Mouse (Mus musculus) kidney, adult 2 months (tissue): ENCODE results near the gene Glrx. TPM values are rescaled to one million over a fixed set of nuclear protein-coding genes. Genes with fewer than 3 reads are reported as not detected.
"Not testable (repeated sequence)": the region's sequence is repeated elsewhere in the genome, so short reads cannot be mapped to it uniquely, and the experiment has no call there.

Experiments
- DNase-seq: peaks from one replicate; pipeline ENCODE4 v3.0.0; 2021
- H3K27ac ChIP-seq: fragments of 200-500 bp; 2 replicates; pipeline ENCODE4 v1.5.1; 2012; ENCODE audit warnings: low read depth, low read length, control low read depth, inconsistent platforms; ENCODE audit not compliant: insufficient read depth
- H3K27me3 ChIP-seq: fragments of 200-500 bp; replicated peaks from 2 replicates; pipeline ENCODE4 v1.6.1; 2012; ENCODE audit warnings: mild to moderate bottlenecking, moderate library complexity, low read length, inconsistent platforms; ENCODE audit not compliant: control insufficient read depth, insufficient read depth
- H3K36me3 ChIP-seq: fragments of 200-500 bp; 2 replicates; pipeline ENCODE4 v1.6.1; 2012; ENCODE audit warnings: mild to moderate bottlenecking, moderate library complexity, low read length, inconsistent platforms; ENCODE audit not compliant: control insufficient read depth, insufficient read depth
- H3K4me1 ChIP-seq: fragments of 200-500 bp; 2 replicates; pipeline ENCODE4 v1.6.1; 2011; ENCODE audit warnings: low read length; ENCODE audit not compliant: control insufficient read depth, insufficient read depth
- H3K4me3 ChIP-seq: fragments of 200-500 bp; 2 replicates; pipeline ENCODE4 v1.5.1; 2011; ENCODE audit warnings: mild to moderate bottlenecking, low read depth, low read length, control low read depth; ENCODE audit not compliant: insufficient read depth
- CTCF ChIP-seq: fragments of 200-500 bp; conservative IDR thresholded peaks from 2 replicates; pipeline ENCODE4 v1.5.1; 2011; ENCODE audit warnings: low read depth, mild to moderate bottlenecking, control low read depth, low read length, moderate library complexity, mixed read lengths; ENCODE audit not compliant: insufficient read depth, insufficient read length
- POLR2A ChIP-seq: fragments of 200-500 bp; IDR thresholded peaks from one replicate; pipeline ENCODE4 v1.6.1; 2011; ENCODE audit warnings: low read depth, low read length, control low read depth
- WGBS: fragments of 180-500 bp; shearing (Covaris S2); methylation state at CpG from one replicate; pipeline ENCODE4 v1.1.7; 2018; 5-methylcytosine and 5-hydroxymethylcytosine counted together
- polyA plus RNA-seq: library from polyadenylated mRNA; depleted of rRNA; stranded (reverse); fragments of >200 nt; gene quantifications from 2 replicates; pipeline ENCODE4 v1.2.3, GENCODE M21; 2012

Glrx gene
- polyA plus RNA-seq, 1 experiment = 56.4 TPM

GRCm38 (mm10) chr13:75874608-75875376 is 35.1 kb downstream of the Glrx start:
- Histone ChIP-seq H3K4me1 (no peaks in the 10 kb centered on the region), H3K27me3 (no peaks in the 10 kb centered on the region), H3K27ac (no peak overlapping the region), H3K36me3 (no peaks in the 10 kb centered on the region), H3K4me3 (no peak overlapping the region)
- TF ChIP-seq POLR2A (no peak), CTCF (no peak)
- no peak for DNase-seq
- WGBS = 96% methylated on average over 4 of the region's 4 CpGs

DNA sequence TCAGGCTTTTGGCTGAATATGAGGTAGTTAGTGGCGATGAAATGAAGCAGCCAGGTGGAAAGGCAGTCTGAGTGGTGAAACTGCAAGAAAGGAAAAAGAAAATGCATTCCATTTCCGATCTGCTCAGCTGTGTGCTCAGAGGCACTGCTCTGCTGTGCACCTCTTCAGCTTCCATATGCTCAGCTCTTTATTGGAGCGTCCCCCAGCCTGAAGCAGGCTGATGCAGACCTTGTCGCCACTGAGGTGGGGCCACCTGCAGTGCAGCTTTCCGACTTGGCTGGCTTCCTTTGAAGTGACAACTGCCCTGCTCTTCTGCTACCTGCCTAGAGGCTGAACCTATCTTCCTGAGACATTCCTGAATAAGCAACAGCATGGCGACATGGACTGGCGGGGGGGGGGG is 36.5 kb downstream of the Glrx start:
- 74% methylated on average over 7 of the region's 7 CpGs for WGBS
- not testable (repeated sequence) for H3K4me1 ChIP-seq, DNase-seq, H3K27ac ChIP-seq, H3K36me3 ChIP-seq, H3K4me3 ChIP-seq, H3K27me3 ChIP-seq

DNA sequence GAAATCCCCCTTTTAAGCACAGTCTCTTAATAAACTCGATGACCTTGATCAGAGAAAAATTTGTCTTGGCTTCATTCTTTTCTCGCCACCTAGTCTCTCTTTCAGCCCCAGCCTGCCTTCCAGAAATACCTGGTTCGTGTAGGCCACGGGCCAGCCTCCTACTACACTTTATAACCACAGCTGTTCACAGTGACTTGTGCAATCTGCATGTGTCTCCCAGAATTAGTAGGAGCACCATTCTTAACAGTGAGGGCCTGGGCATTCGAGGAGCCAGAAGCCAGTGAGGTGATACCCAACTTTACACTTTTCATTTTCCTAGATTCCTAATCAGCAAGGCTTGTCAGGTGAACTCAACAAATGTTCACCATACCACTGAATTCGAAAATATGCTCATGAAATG is 36.9 kb downstream of the Glrx start:
- no peaks in the 10 kb centered on the region for H3K27me3 ChIP-seq
- no peak for DNase-seq
- whole genome bisulfite sequencing = 69% methylated on average over 6 of the region's 6 CpGs

GRCm38 (mm10) chr13:75877907-75878306 is 38.2 kb downstream of the Glrx start:
- H3K36me3 ChIP-seq = no peaks in the 10 kb centered on the region
- DNase-seq = peak; percentile 69
- no peaks in the 10 kb centered on the region for H3K4me1 ChIP-seq
- TF ChIP-seq POLR2A (no peak), CTCF (peak; percentile 28; the same call in 1 of the 2 replicates)
- no peak overlapping the region for H3K4me3 ChIP-seq
- no peak overlapping the region for H3K27ac ChIP-seq
- no peaks in the 10 kb centered on the region for H3K27me3 ChIP-seq

More for the DNA sequence above, 36.9 kb downstream of the Glrx start:
- H3K4me1 ChIP-seq = no peaks in the 10 kb centered on the region
- no peak for TF ChIP-seq CTCF
- no peak for TF ChIP-seq POLR2A
- H3K36me3 ChIP-seq = no peaks in the 10 kb centered on the region
- H3K4me3 ChIP-seq = no peak overlapping the region
- no peak overlapping the region for H3K27ac ChIP-seq

GRCm38 (mm10) chr13:75879756-75880155 is 40.1 kb downstream of the Glrx start:
- H3K27me3 ChIP-seq = no peaks in the 10 kb centered on the region
- no peak overlapping the region for H3K4me3 ChIP-seq
- TF ChIP-seq CTCF = no peak
- no peaks in the 10 kb centered on the region for H3K36me3 ChIP-seq
- 60% methylated on average over 3 of the region's 3 CpGs for WGBS
- no peak overlapping the region for H3K27ac ChIP-seq
- H3K4me1 ChIP-seq = no peaks in the 10 kb centered on the region
- peak; percentile 46 for DNase-seq

DNA sequence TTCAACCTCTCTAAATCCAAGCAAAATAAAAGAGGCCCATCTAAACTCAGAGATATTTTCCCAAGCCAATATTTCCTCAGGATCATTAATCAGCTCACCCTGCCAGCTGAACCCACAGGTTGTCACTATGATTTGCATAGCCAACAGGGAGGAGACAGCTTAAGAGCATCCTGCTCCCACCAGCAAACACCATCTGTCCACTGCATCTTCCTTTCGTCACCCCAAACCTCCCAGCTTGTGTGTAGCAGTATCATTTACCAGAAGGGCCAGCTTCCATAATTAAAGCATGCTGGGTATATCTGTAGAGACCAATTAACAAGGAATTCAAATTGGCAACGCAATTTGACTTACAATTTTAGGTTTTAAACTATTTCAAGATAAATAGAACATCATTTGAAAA is 40.8 kb downstream of the Glrx start:
- no peaks in the 10 kb centered on the region for H3K4me1 ChIP-seq
- H3K4me3 ChIP-seq = no peak overlapping the region
- WGBS = 91% methylated on average over 2 of the region's 2 CpGs
- no peak overlapping the region for H3K27ac ChIP-seq
- TF ChIP-seq CTCF (no peak), POLR2A (no peak)
- no peaks in the 10 kb centered on the region for H3K36me3 ChIP-seq
- DNase-seq = no peak
- H3K27me3 ChIP-seq = no peaks in the 10 kb centered on the region

- Histone ChIP-seq H3K36me3 (no peaks in the 10 kb centered on the region), H3K4me3 (no peak overlapping the region), H3K27me3 (no peaks in the 10 kb centered on the region), H3K27ac (no peak overlapping the region), H3K4me1 (no peaks in the 10 kb centered on the region)
- WGBS = 52% methylated on average over 3 of the region's 3 CpGs
- TF ChIP-seq CTCF (no peak), POLR2A (no peak)
- no peak for DNase-seq
Observed at GRCm38 (mm10) chr13:75883792-75884191, 44.1 kb downstream of the Glrx start.

DNA sequence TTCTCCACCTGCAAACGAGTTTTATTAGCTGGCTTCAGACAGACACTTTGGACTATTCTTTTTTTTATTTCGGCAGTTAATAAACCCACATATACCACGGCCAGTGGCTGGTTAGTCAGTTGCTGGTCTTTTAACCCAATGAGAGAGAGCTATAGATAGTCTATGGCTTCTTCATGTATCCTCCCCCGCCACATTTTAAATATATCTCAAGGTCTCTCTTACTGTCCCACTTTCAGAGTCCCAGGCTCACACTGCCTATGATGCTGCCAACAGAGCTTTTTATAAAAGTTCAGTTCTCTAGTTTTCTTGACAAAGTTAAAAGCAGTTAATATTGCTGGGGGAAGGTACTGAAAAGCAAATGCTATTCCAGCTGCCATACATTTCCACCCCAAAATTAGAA is 52.2 kb downstream of the Glrx start:
- WGBS = 86% methylated on average over 4 of the region's 4 CpGs
- no peak overlapping the region for H3K27ac ChIP-seq
- H3K4me1 ChIP-seq = 0 out of 2 replicates have a peak, but pooled peaks cover 2% of the 10 kb centered on the region
- H3K36me3 ChIP-seq = no peaks in the 10 kb centered on the region
- no peak for TF ChIP-seq CTCF
- no peak for TF ChIP-seq POLR2A
- no peak overlapping the region for H3K4me3 ChIP-seq
- no peak for DNase-seq
- H3K27me3 ChIP-seq = no peaks in the 10 kb centered on the region
